Mouse (Mus musculus) embryonic facial prominence, embryonic 13.5 days (tissue): ENCODE data around the gene Gtpbp2. TPM values are rescaled to one million over a fixed set of nuclear protein-coding genes. Genes with fewer than 3 reads are reported as not detected.

Experiments used
- ATAC-seq: fragments of 200-750 bp; cut with Nextera tagmentation; 2 replicates; pipeline ENCODE4 v1.8.0; 2017; ENCODE audit warnings: low read depth; ENCODE audit not compliant: insufficient number of reproducible peaks, insufficient read depth, low FRiP score, low TSS enrichment
- H3K27ac ChIP-seq: fragments of 300-500 bp; sonication (generic); 2 replicates; pipeline ENCODE4 v1.5.1; 2015; ENCODE audit warnings: moderate library complexity, mild to moderate bottlenecking, inconsistent platforms
- H3K27me3 ChIP-seq: fragments of 300-500 bp; sonication (generic); 2 replicates; pipeline ENCODE4 v1.6.1; 2015; ENCODE audit warnings: mild to moderate bottlenecking, inconsistent platforms
- H3K36me3 ChIP-seq: fragments of 300-500 bp; sonication (generic); 2 replicates; pipeline ENCODE4 v1.6.1; 2015; ENCODE audit warnings: mild to moderate bottlenecking, inconsistent platforms
- H3K4me1 ChIP-seq: fragments of 300-500 bp; sonication (generic); 2 replicates; pipeline ENCODE4 v1.6.1; 2015; ENCODE audit warnings: inconsistent platforms
- H3K4me2 ChIP-seq: fragments of 300-500 bp; sonication (generic); 2 replicates; pipeline ENCODE4 v1.6.1; 2015; ENCODE audit warnings: moderate library complexity, mild to moderate bottlenecking, inconsistent platforms
- H3K4me3 ChIP-seq: fragments of 300-500 bp; sonication (generic); 2 replicates; pipeline ENCODE4 v1.5.1; 2015; ENCODE audit warnings: mild to moderate bottlenecking, inconsistent platforms
- H3K9ac ChIP-seq: fragments of 300-500 bp; sonication (generic); 2 replicates; pipeline ENCODE4 v1.6.1; 2015; ENCODE audit warnings: mild to moderate bottlenecking, inconsistent platforms
- H3K9me3 ChIP-seq: fragments of 300-500 bp; sonication (generic); 2 replicates; pipeline ENCODE4 v1.6.1; 2016; ENCODE audit warnings: inconsistent platforms
- WGBS: fragments of 180-500 bp; shearing (Covaris S2); methylation state at CpG from one replicate; pipeline ENCODE4 v1.1.7; 2015; ENCODE audit warnings: mixed read lengths; 5-methylcytosine and 5-hydroxymethylcytosine counted together
- polyA plus RNA-seq: library from polyadenylated mRNA; unstranded; fragments of >200 nt; fragmentation: Nextera tagmentation; extraction: Ambion mirVana; gene quantifications from 2 replicates; pipeline ENCODE4 v1.2.1, GENCODE M21; 2015

Gtpbp2 gene
- 45.4 and 49.0 TPM in 2 replicates for polyA plus RNA-seq

GRCm38 (mm10) chr17:46160686-46161085, at the start of gene Gtpbp2:
Gene Gtpbp2 (plus strand): TSS chr17:46161032.
- Histone ChIP-seq H3K9ac (peak within 1 kb of the TSS; percentile 89), H3K27ac (peak within 1 kb of the TSS; percentile 88), H3K4me1 (peaks cover 25% of the 10 kb centered on the region), H3K27me3 (no peaks in the 10 kb centered on the region), H3K4me2 (peak within 1 kb of the TSS; percentile 78), H3K4me3 (peak within 1 kb of the TSS; percentile 80), H3K36me3 (peaks cover 26% of the 10 kb centered on the region), H3K9me3 (no peaks in the 10 kb centered on the region)
- ATAC-seq: peak; percentile 91
- 0% methylated on average over 23 of the region's 23 CpGs for WGBS

GRCm38 (mm10) chr17:46115489-46115888, 45.3 kb upstream of the Gtpbp2 start:
- Histone ChIP-seq H3K4me1 (peaks cover 53% of the 10 kb centered on the region), H3K9ac (no peak overlapping the region), H3K36me3 (peaks cover 31% of the 10 kb centered on the region), H3K4me3 (no peak overlapping the region), H3K4me2 (no peak overlapping the region), H3K27me3 (no peaks in the 10 kb centered on the region), H3K9me3 (no peaks in the 10 kb centered on the region), H3K27ac (peak overlapping the region; percentile 83)
- no peak for ATAC-seq
- 38% methylated on average over 2 of the region's 2 CpGs for WGBS

- no peaks in the 10 kb centered on the region for H3K27me3 ChIP-seq
- no peak for ATAC-seq
- WGBS: 35% methylated on average over 11 of the region's 11 CpGs
- peaks cover 53% of the 10 kb centered on the region for H3K4me1 ChIP-seq
- H3K4me2 ChIP-seq: peak overlapping the region; percentile 32
- no peaks in the 10 kb centered on the region for H3K9me3 ChIP-seq
- no peak overlapping the region for H3K9ac ChIP-seq
- peak overlapping the region; percentile 83 for H3K27ac ChIP-seq
- peaks cover 31% of the 10 kb centered on the region for H3K36me3 ChIP-seq
- no peak overlapping the region for H3K4me3 ChIP-seq
Observed at GRCm38 (mm10) chr17:46116138-46116537, 44.7 kb upstream of the Gtpbp2 start.

GRCm38 (mm10) chr17:46116881-46117280, 44.0 kb upstream of the Gtpbp2 start:
- ATAC-seq: no peak
- H3K4me2 ChIP-seq: peak overlapping the region; percentile 1; the same call in 1 of the 2 replicates
- no peaks in the 10 kb centered on the region for H3K27me3 ChIP-seq
- peaks cover 47% of the 10 kb centered on the region for H3K4me1 ChIP-seq
- H3K4me3 ChIP-seq: no peak overlapping the region
- peak overlapping the region; percentile 83 for H3K27ac ChIP-seq
- peak overlapping the region; percentile 12; the same call in 1 of the 2 replicates for H3K9ac ChIP-seq
- 70% methylated on average over 3 of the region's 3 CpGs for WGBS
- peaks cover 33% of the 10 kb centered on the region for H3K36me3 ChIP-seq
- H3K9me3 ChIP-seq: no peaks in the 10 kb centered on the region

GRCm38 (mm10) chr17:46117623-46118422, 43.0 kb upstream of the Gtpbp2 start:
- H3K4me3 ChIP-seq: no peak overlapping the region
- peaks cover 43% of the 10 kb centered on the region for H3K36me3 ChIP-seq
- H3K9me3 ChIP-seq: no peaks in the 10 kb centered on the region
- H3K4me1 ChIP-seq: peaks cover 47% of the 10 kb centered on the region
- no peak overlapping the region for H3K4me2 ChIP-seq
- WGBS: 46% methylated on average over 13 of the region's 13 CpGs
- H3K27me3 ChIP-seq: no peaks in the 10 kb centered on the region
- ATAC-seq: no peak
- 0 out of 2 replicates have a peak overlapping the region, but pooled peaks have one; percentile 21 for H3K9ac ChIP-seq
- H3K27ac ChIP-seq: peak overlapping the region; percentile 83

- Histone ChIP-seq H3K4me3 (no peak overlapping the region), H3K4me1 (peaks cover 47% of the 10 kb centered on the region), H3K27me3 (no peaks in the 10 kb centered on the region), H3K27ac (no peak overlapping the region), H3K9ac (no peak overlapping the region), H3K9me3 (no peaks in the 10 kb centered on the region), H3K4me2 (no peak overlapping the region), H3K36me3 (peaks cover 49% of the 10 kb centered on the region)
- WGBS: 66% methylated on average over 4 of the region's 4 CpGs
- no peak for ATAC-seq
Observed at GRCm38 (mm10) chr17:46118423-46118850, 42.4 kb upstream of the Gtpbp2 start.

GRCm38 (mm10) chr17:46119641-46120040, 41.2 kb upstream of the Gtpbp2 start:
- peaks cover 61% of the 10 kb centered on the region for H3K36me3 ChIP-seq
- peaks cover 39% of the 10 kb centered on the region for H3K4me1 ChIP-seq
- H3K9ac ChIP-seq: no peak overlapping the region
- no peaks in the 10 kb centered on the region for H3K27me3 ChIP-seq
- no peak for ATAC-seq
- 83% methylated on average over 10 of the region's 10 CpGs for WGBS
- no peaks in the 10 kb centered on the region for H3K9me3 ChIP-seq
- no peak overlapping the region for H3K4me2 ChIP-seq
- no peak overlapping the region for H3K27ac ChIP-seq
- H3K4me3 ChIP-seq: no peak overlapping the region

- Histone ChIP-seq H3K4me1 (peaks cover 8% of the 10 kb centered on the region), H3K9ac (no peak overlapping the region), H3K4me2 (no peak overlapping the region), H3K27me3 (no peaks in the 10 kb centered on the region), H3K36me3 (peaks cover 89% of the 10 kb centered on the region), H3K27ac (no peak overlapping the region), H3K4me3 (no peak overlapping the region), H3K9me3 (no peaks in the 10 kb centered on the region)
- ATAC-seq: no peak
- WGBS: 97% methylated on average over 4 of the region's 4 CpGs
Observed at GRCm38 (mm10) chr17:46122791-46123190, 38.0 kb upstream of the Gtpbp2 start.

- Histone ChIP-seq H3K9ac (no peak overlapping the region), H3K4me2 (no peak overlapping the region), H3K36me3 (peaks cover 89% of the 10 kb centered on the region), H3K4me1 (peaks cover 3% of the 10 kb centered on the region), H3K9me3 (no peaks in the 10 kb centered on the region), H3K27ac (no peak overlapping the region), H3K27me3 (no peaks in the 10 kb centered on the region), H3K4me3 (no peak overlapping the region)
- 90% methylated on average over 4 of the region's 4 CpGs for WGBS
- ATAC-seq: no peak
Observed at GRCm38 (mm10) chr17:46123285-46123684, 37.5 kb upstream of the Gtpbp2 start.

GRCm38 (mm10) chr17:46123953-46124700, 36.7 kb upstream of the Gtpbp2 start:
- no peak for ATAC-seq
- no peak overlapping the region for H3K27ac ChIP-seq
- WGBS: 91% methylated on average over 12 of the region's 12 CpGs
- peaks cover 89% of the 10 kb centered on the region for H3K36me3 ChIP-seq
- H3K27me3 ChIP-seq: no peaks in the 10 kb centered on the region
- no peak overlapping the region for H3K9ac ChIP-seq
- H3K4me3 ChIP-seq: no peak overlapping the region
- H3K9me3 ChIP-seq: no peaks in the 10 kb centered on the region
- H3K4me2 ChIP-seq: no peak overlapping the region
- H3K4me1 ChIP-seq: no peaks in the 10 kb centered on the region

- ATAC-seq: no peak
- Histone ChIP-seq H3K9me3 (no peaks in the 10 kb centered on the region), H3K4me1 (no peaks in the 10 kb centered on the region), H3K4me3 (no peak overlapping the region), H3K9ac (no peak overlapping the region), H3K4me2 (no peak overlapping the region), H3K27me3 (no peaks in the 10 kb centered on the region), H3K36me3 (peaks cover 89% of the 10 kb centered on the region), H3K27ac (no peak overlapping the region)
- 65% methylated on average over 6 of the region's 6 CpGs for WGBS
Observed at GRCm38 (mm10) chr17:46126608-46127007, 34.2 kb upstream of the Gtpbp2 start.
